Mouse (Mus musculus) spleen, adult 2 months (tissue): ENCODE results near the gene Rbm6. TPM values are rescaled to one million over a fixed set of nuclear protein-coding genes. Genes with fewer than 3 reads are reported as not detected.

ENCODE experiments used
- DNase-seq, 2 experiments: peaks; one replicate each; pipeline versions ENCODE4 v3.0.0 to v3.0.0-alpha.2; 2012 to 2021; ENCODE audit warnings: low spot score in 2 of 2, low read depth in 1 of 2
- H3K27ac ChIP-seq: fragments of 200-500 bp; 2 replicates; pipeline ENCODE4 v1.5.1; 2012; ENCODE audit warnings: low read length, inconsistent platforms; ENCODE audit not compliant: insufficient read depth
- H3K27me3 ChIP-seq: fragments of 200-500 bp; 2 replicates; pipeline ENCODE4 v1.6.1; 2012; ENCODE audit warnings: mild to moderate bottlenecking, moderate library complexity, low read length, inconsistent platforms; ENCODE audit not compliant: control insufficient read depth, insufficient read depth
- H3K36me3 ChIP-seq: fragments of 200-500 bp; 2 replicates; pipeline ENCODE4 v1.6.1; 2012; ENCODE audit warnings: mild to moderate bottlenecking, low read length, inconsistent platforms; ENCODE audit not compliant: control insufficient read depth, insufficient read depth
- H3K4me1 ChIP-seq: fragments of 200-500 bp; 2 replicates; pipeline ENCODE4 v1.6.1; 2011; ENCODE audit warnings: inconsistent platforms; ENCODE audit not compliant: control insufficient read depth, insufficient read depth, insufficient read length
- H3K4me3 ChIP-seq: fragments of 200-500 bp; 2 replicates; pipeline ENCODE4 v1.5.1; 2011; ENCODE audit warnings: mild to moderate bottlenecking, inconsistent platforms; ENCODE audit not compliant: insufficient read depth, insufficient read length; ENCODE audit errors: extremely low read depth
- CTCF ChIP-seq: fragments of 200-500 bp; IDR thresholded peaks from 2 replicates; pipeline ENCODE4 v1.5.1; 2011; ENCODE audit warnings: mild to moderate bottlenecking, inconsistent platforms; ENCODE audit not compliant: insufficient read depth, insufficient read length, insufficient replicate concordance; ENCODE audit errors: extremely low read depth
- POLR2A ChIP-seq: fragments of 200-500 bp; IDR thresholded peaks from 2 replicates; pipeline ENCODE4 v1.6.1; 2011; ENCODE audit warnings: low read depth, low read length, inconsistent platforms
- WGBS: fragments of 180-500 bp; shearing (Covaris S2); methylation state at CpG from one replicate; pipeline ENCODE4 v1.1.7; 2018; 5-methylcytosine and 5-hydroxymethylcytosine counted together
- polyA plus RNA-seq: library from polyadenylated mRNA; depleted of rRNA; stranded (reverse); fragments of >200 nt; gene quantifications from 2 replicates; pipeline ENCODE4 v1.2.3, GENCODE M21; 2012; rRNA removed

Gene Rbm6
- polyA plus RNA-seq, 1 experiment = 12.4 TPM

DNA sequence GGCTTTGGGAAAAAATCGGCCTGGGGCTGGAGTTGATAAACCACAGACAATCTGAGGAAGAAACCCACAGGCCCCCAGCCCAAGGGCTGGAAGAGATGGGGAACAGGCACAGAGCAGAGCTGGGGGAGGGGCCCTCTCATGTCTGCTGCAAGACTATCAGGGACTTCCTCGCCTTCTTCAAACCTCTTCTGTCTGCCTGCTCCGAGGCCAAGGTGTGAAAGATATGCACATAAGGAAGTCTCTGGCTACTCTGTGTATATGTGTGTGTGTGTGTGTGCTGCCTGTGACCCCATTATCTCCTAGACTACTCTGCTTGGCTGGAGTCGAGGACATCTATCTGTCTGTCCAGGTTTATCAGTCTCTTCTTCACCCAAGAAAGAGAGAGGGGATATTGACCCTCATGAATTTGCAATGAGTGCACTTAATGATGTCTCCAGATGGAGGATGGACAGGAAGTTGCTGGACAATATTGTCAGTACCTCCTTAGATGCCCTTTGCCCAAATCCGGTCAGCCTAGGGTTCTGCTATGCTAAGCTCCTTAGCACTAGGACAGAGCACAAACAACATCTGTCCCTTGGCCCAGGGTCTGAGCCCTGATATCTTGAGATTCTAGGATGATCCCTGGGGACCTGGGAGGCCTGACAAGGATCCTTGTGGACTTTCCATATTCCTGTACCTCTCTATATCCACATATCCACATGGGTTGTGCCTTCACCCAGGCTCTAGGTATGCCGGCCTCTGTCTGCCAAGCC lies 143.9 kb downstream of the Rbm6 start:
- 66% methylated on average over 6 of the region's 6 CpGs for WGBS
- Histone ChIP-seq H3K36me3 (no peaks in the 10 kb centered on the region), H3K27me3 (no peaks in the 10 kb centered on the region), H3K4me1 (peaks cover 4% of the 10 kb centered on the region; the same call in 1 of the 2 replicates), H3K27ac (no peak overlapping the region), H3K4me3 (no peak overlapping the region)
- TF ChIP-seq POLR2A (no peak), CTCF (no peak)
- no peak for DNase-seq

DNA sequence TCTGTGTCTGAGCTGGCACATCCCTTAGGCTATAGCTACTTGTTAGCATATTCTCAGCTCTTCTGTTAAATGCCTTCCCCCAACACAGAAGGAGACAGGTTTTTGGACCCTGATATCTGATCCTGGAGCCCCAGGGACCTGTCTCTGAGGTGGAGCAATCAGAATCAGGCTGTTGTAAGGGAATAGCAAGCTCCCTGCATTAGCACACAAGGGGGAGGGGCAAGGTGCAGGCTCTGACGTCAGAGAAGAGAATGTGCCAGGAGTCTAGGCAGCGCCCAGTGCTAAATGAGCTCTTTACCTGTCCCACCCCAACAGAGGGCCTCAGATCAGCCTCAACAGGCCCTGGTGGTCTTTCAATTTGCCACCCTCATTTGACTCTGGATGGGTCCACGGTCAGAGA lies 146.0 kb downstream of the Rbm6 start:
- no peak for TF ChIP-seq CTCF
- TF ChIP-seq POLR2A = no peak
- DNase-seq = no peak
- Histone ChIP-seq H3K4me3 (no peak overlapping the region), H3K27ac (no peak overlapping the region), H3K4me1 (peaks cover 8% of the 10 kb centered on the region; the same call in 1 of the 2 replicates), H3K36me3 (no peaks in the 10 kb centered on the region), H3K27me3 (no peaks in the 10 kb centered on the region)
- WGBS = 74% methylated on average over 3 of the region's 3 CpGs

DNA sequence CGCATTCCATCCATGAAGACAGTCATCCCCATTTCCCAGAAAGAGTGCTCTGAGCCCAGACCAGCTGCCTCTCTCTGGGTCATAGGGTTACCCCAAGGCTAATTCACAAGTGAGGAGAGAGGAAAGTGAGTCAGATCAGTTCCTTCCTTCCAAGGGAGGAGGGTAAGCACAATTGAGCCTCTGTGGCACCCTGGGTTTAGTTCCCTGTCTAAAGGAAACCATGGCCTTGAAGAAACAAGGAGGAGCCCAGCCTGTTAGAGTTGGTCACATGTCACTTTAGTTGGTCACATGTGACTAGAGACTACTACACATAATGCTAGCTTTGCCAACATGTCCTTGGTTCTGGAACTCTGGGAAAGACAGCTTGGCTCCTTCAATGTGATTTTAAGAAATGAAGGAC lies 148.2 kb downstream of the Rbm6 start:
- DNase-seq = no peak
- Histone ChIP-seq H3K4me1 (peaks cover 8% of the 10 kb centered on the region; the same call in 1 of the 2 replicates), H3K27ac (peak overlapping the region; percentile 30), H3K27me3 (no peaks in the 10 kb centered on the region), H3K36me3 (no peaks in the 10 kb centered on the region), H3K4me3 (no peak overlapping the region)
- 90% methylated on average over 1 of the region's 1 CpGs for WGBS
- no peak for TF ChIP-seq POLR2A
- TF ChIP-seq CTCF = no peak

DNA sequence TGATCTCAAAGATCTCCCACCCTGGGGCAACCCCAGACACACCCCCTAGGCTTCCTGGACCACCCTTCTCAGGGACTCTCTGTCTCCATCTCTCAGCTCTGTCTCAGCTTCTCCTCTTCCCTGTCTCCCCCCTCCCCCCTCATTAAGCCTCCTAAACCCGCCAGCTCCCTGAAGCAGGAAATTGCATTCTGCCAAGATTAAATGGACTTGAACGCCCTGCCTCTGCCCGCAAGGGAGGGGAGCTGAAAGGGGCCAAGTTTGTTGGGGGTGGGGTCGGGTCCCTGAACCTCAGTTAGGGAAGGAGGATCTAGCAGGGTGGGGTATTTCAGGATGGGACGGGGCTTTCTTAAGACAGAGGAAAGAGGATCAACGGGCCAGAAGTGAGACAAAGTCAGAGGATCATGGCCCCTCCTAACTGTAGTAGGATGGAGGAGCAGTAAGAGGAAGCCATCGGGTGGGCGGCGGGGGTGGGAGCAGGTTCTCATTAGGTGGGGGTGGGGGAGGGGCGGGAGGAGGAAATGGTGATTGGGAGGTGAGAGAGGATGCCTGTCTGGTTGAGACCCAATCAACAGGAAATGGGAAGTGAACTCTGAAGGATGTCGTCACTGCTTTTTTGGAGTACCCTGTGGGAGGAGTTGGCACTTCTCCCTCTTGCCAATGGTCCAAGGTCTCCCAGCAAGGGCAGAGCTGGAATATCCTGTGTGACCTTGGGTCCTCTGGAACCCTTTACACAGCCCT lies 149.1 kb downstream of the Rbm6 start:
- Histone ChIP-seq H3K27ac (peak overlapping the region; percentile 32; the same call in 1 of the 2 replicates), H3K4me3 (no peak overlapping the region), H3K27me3 (no peaks in the 10 kb centered on the region), H3K4me1 (peaks cover 8% of the 10 kb centered on the region; the same call in 1 of the 2 replicates), H3K36me3 (no peaks in the 10 kb centered on the region)
- no peak for DNase-seq
- WGBS = 2% methylated on average over 11 of the region's 11 CpGs
- TF ChIP-seq CTCF (no peak), POLR2A (no peak)

Other genes starting within 250 kb of the Rbm6 start
- gene Gnai2, start 237.9 kb downstream of the Rbm6 start, polyA plus RNA-seq = 752 and 1,030 TPM in 2 replicates
- gene Slc38a3, start 203.7 kb downstream of the Rbm6 start, polyA plus RNA-seq = 10.6 and 13.9 TPM in 2 replicates
- not detected in 2 replicates for gene Gnat1, start 193.5 kb downstream of the Rbm6 start, polyA plus RNA-seq
- 61.1 and 61.6 TPM in 2 replicates for gene Sema3f, start 162.8 kb downstream of the Rbm6 start, polyA plus RNA-seq
- 70.3 and 76.0 TPM in 2 replicates for gene Rbm5, start 102.2 kb downstream of the Rbm6 start, polyA plus RNA-seq
- gene Mon1a, start 14.9 kb upstream of the Rbm6 start, polyA plus RNA-seq = 23.4 and 29.3 TPM in 2 replicates
- 1.8 and 2.7 TPM in 2 replicates for gene Mst1r, start 33.6 kb upstream of the Rbm6 start, polyA plus RNA-seq
- gene Actl11, start 55.2 kb upstream of the Rbm6 start, polyA plus RNA-seq = not detected in 2 replicates
- gene Camkv, start 62.4 kb upstream of the Rbm6 start, polyA plus RNA-seq = 0.07 and 0.08 TPM in 2 replicates
- gene Traip, start 76.9 kb upstream of the Rbm6 start, polyA plus RNA-seq = 3.1 and 4.1 TPM in 2 replicates
- gene Uba7, start 102.3 kb upstream of the Rbm6 start, polyA plus RNA-seq = 182 and 209 TPM in 2 replicates
- 0.18 and 0.31 TPM in 2 replicates for gene Gm20661, start 109.8 kb upstream of the Rbm6 start, polyA plus RNA-seq
- 19.8 and 25.9 TPM in 2 replicates for gene Inka1, start 112.6 kb upstream of the Rbm6 start, polyA plus RNA-seq
- 2.2 and 2.9 TPM in 2 replicates for gene Cdhr4, start 119.3 kb upstream of the Rbm6 start, polyA plus RNA-seq
- gene Gm20662, start 123.1 kb upstream of the Rbm6 start, polyA plus RNA-seq = 1.7 and 2.1 TPM in 2 replicates
- gene Ip6k1, start 129.3 kb upstream of the Rbm6 start, polyA plus RNA-seq = 118 and 161 TPM in 2 replicates
- 11.6 and 13.5 TPM in 2 replicates for gene Gmppb, start 176.0 kb upstream of the Rbm6 start, polyA plus RNA-seq
- 2.2 and 2.8 TPM in 2 replicates for gene Amigo3, start 179.9 kb upstream of the Rbm6 start, polyA plus RNA-seq
- gene Mst1, start 207.2 kb upstream of the Rbm6 start, polyA plus RNA-seq = 1.5 and 1.6 TPM in 2 replicates
- 213 and 224 TPM in 2 replicates for gene Rnf123, start 210.1 kb upstream of the Rbm6 start, polyA plus RNA-seq
- 136 and 157 TPM in 2 replicates for gene Apeh, start 221.4 kb upstream of the Rbm6 start, polyA plus RNA-seq